Mouse (Mus musculus): Measurements from ENCODE around the gene Rnf26. TPM values are rescaled to one million over a fixed set of nuclear protein-coding genes. Genes with fewer than 3 reads are reported as not detected.
A peak's percentile ranks its signal among the peaks of the same experiment; 100 is the strongest.

The Rnf26 gene
- total RNA-seq, 2 experiments from 2014 or later, result 43.9 to 83.4 TPM

GRCm38 (mm10) chr9:44096536-44096935, 16.8 kb downstream of the Rnf26 start:
- no peak for ATAC-seq (replicated peaks; ENCODE audit: low FRiP score, poor library complexity, severe bottlenecking)

- no peak for ATAC-seq (replicated peaks; ENCODE audit: low FRiP score, poor library complexity, severe bottlenecking)
These were observed 17.5 kb downstream of the Rnf26 start for GRCm38 (mm10) chr9:44095781-44096180.

GRCm38 (mm10) chr9:44094737-44095136, 18.6 kb downstream of the Rnf26 start:
- ATAC-seq (replicated peaks; ENCODE audit: low FRiP score, poor library complexity, severe bottlenecking), result no peak

- no peak for ATAC-seq (replicated peaks; ENCODE audit: low FRiP score, poor library complexity, severe bottlenecking)
These were observed 19.5 kb downstream of the Rnf26 start for GRCm38 (mm10) chr9:44093612-44094503.

GRCm38 (mm10) chr9:44088877-44089608, 24.3 kb downstream of the Rnf26 start:
- ATAC-seq (replicated peaks; ENCODE audit: low FRiP score, poor library complexity, severe bottlenecking), result no peak

GRCm38 (mm10) chr9:44087761-44088455, 25.4 kb downstream of the Rnf26 start:
- ATAC-seq (replicated peaks; ENCODE audit: low FRiP score, poor library complexity, severe bottlenecking), result no peak

GRCm38 (mm10) chr9:44086960-44087359, 26.4 kb downstream of the Rnf26 start:
- ATAC-seq (replicated peaks; ENCODE audit: low FRiP score, poor library complexity, severe bottlenecking), result no peak

- ATAC-seq (replicated peaks; ENCODE audit: low FRiP score, poor library complexity, severe bottlenecking), result no peak
These were observed 27.3 kb downstream of the Rnf26 start for GRCm38 (mm10) chr9:44085741-44086665.

GRCm38 (mm10) chr9:44085276-44085675, 28.0 kb downstream of the Rnf26 start:
- ATAC-seq (replicated peaks; ENCODE audit: low FRiP score, poor library complexity, severe bottlenecking), result no peak

- peak; percentile 63 for ATAC-seq (replicated peaks; ENCODE audit: low FRiP score, poor library complexity, severe bottlenecking)
These were observed 28.6 kb downstream of the Rnf26 start for GRCm38 (mm10) chr9:44084659-44085229.

- ATAC-seq (replicated peaks; ENCODE audit: low FRiP score, poor library complexity, severe bottlenecking), result no peak
These were observed 29.1 kb downstream of the Rnf26 start for GRCm38 (mm10) chr9:44084236-44084635.

- ATAC-seq (replicated peaks; ENCODE audit: low FRiP score, poor library complexity, severe bottlenecking), result no peak
These were observed 29.8 kb downstream of the Rnf26 start for GRCm38 (mm10) chr9:44083392-44084121.

- no peak for ATAC-seq (replicated peaks; ENCODE audit: low FRiP score, poor library complexity, severe bottlenecking)
These were observed 31.1 kb downstream of the Rnf26 start for GRCm38 (mm10) chr9:44082266-44082665.

- ATAC-seq (replicated peaks; ENCODE audit: low FRiP score, poor library complexity, severe bottlenecking), result no peak
These were observed 31.7 kb downstream of the Rnf26 start for GRCm38 (mm10) chr9:44081581-44081980.

- ATAC-seq (replicated peaks; ENCODE audit: low FRiP score, poor library complexity, severe bottlenecking), result no peak
These were observed 32.4 kb downstream of the Rnf26 start for GRCm38 (mm10) chr9:44080953-44081352.

- ATAC-seq (replicated peaks; ENCODE audit: low FRiP score, poor library complexity, severe bottlenecking), result no peak
These were observed 33.1 kb downstream of the Rnf26 start for GRCm38 (mm10) chr9:44079997-44080780.

GRCm38 (mm10) chr9:44078955-44079756, 34.2 kb downstream of the Rnf26 start:
- ATAC-seq (replicated peaks; ENCODE audit: low FRiP score, poor library complexity, severe bottlenecking), result no peak
